Mouse (Mus musculus) hindbrain, embryonic 13.5 days (tissue): ENCODE results near the gene Tmem151a. TPM values are rescaled to one million over a fixed set of nuclear protein-coding genes. Genes with fewer than 3 reads are reported as not detected.

ENCODE experiments used
- ATAC-seq: fragments of 200-750 bp; cut with Nextera tagmentation; 2 replicates; pipeline ENCODE4 v1.8.0; 2017; ENCODE audit warnings: moderate TSS enrichment; ENCODE audit not compliant: low FRiP score
- H3K27ac ChIP-seq: fragments of 300-500 bp; sonication (generic); 2 replicates; pipeline ENCODE4 v1.5.1; 2015; ENCODE audit warnings: inconsistent platforms, mild to moderate bottlenecking, moderate library complexity
- H3K27me3 ChIP-seq: fragments of 300-500 bp; sonication (generic); 2 replicates; pipeline ENCODE4 v1.6.1; 2015; ENCODE audit warnings: mild to moderate bottlenecking, inconsistent platforms
- H3K36me3 ChIP-seq: fragments of 300-500 bp; sonication (generic); 2 replicates; pipeline ENCODE4 v1.6.1; 2015; ENCODE audit warnings: mild to moderate bottlenecking, inconsistent platforms
- H3K4me1 ChIP-seq: fragments of 300-500 bp; sonication (generic); replicated peaks from 2 replicates; pipeline ENCODE4 v1.6.1; 2015; ENCODE audit warnings: inconsistent platforms
- H3K4me2 ChIP-seq: fragments of 300-500 bp; sonication (generic); 2 replicates; pipeline ENCODE4 v1.6.1; 2015; ENCODE audit warnings: inconsistent platforms, mild to moderate bottlenecking, moderate library complexity
- H3K4me3 ChIP-seq: fragments of 300-500 bp; sonication (generic); 2 replicates; pipeline ENCODE4 v1.5.1; 2015; ENCODE audit warnings: mild to moderate bottlenecking, inconsistent platforms
- H3K9ac ChIP-seq: fragments of 300-500 bp; sonication (generic); 2 replicates; pipeline ENCODE4 v1.6.1; 2015; ENCODE audit warnings: mild to moderate bottlenecking, inconsistent platforms
- H3K9me3 ChIP-seq: fragments of 300-500 bp; sonication (generic); 2 replicates; pipeline ENCODE4 v1.6.1; 2016; ENCODE audit warnings: inconsistent platforms
- WGBS: fragments of 180-500 bp; shearing (Covaris S2); methylation state at CpG from one replicate; pipeline ENCODE4 v1.1.7; 2015; 5-methylcytosine and 5-hydroxymethylcytosine counted together
- polyA plus RNA-seq: library from polyadenylated mRNA; unstranded; fragments of >200 nt; fragmentation: Nextera tagmentation; extraction: Ambion mirVana; gene quantifications from 2 replicates; pipeline ENCODE4 v1.2.1, GENCODE M21; 2015

Gene Tmem151a
- polyA plus RNA-seq, 1 experiment from 2014 or later, result 8.4 TPM

GRCm38 (mm10) chr19:5071545-5072369 is 13.6 kb downstream of the Tmem151a start:
- Histone ChIP-seq H3K36me3 (no peaks in the 10 kb centered on the region), H3K4me3 (peak overlapping the region; percentile 45), H3K4me1 (peaks cover 52% of the 10 kb centered on the region), H3K9ac (peak overlapping the region; percentile 71), H3K27me3 (peaks cover 68% of the 10 kb centered on the region), H3K4me2 (peak overlapping the region; percentile 76), H3K9me3 (no peaks in the 10 kb centered on the region), H3K27ac (peak overlapping the region; percentile 79)
- ATAC-seq, result peak; percentile 77
- WGBS, result under 1% methylated on average over 39 of the region's 40 CpGs

GRCm38 (mm10) chr19:5071077-5071476 is 14.3 kb downstream of the Tmem151a start:
- H3K4me1 ChIP-seq, result peaks cover 52% of the 10 kb centered on the region
- no peaks in the 10 kb centered on the region for H3K9me3 ChIP-seq
- H3K4me2 ChIP-seq, result peak overlapping the region; percentile 76
- 0 out of 2 replicates have a peak, but pooled peaks have one; percentile 6 for ATAC-seq
- 6% methylated on average over 11 of the region's 11 CpGs for WGBS
- H3K4me3 ChIP-seq, result peak overlapping the region; percentile 45
- H3K9ac ChIP-seq, result peak overlapping the region; percentile 71
- H3K27me3 ChIP-seq, result peaks cover 70% of the 10 kb centered on the region
- H3K36me3 ChIP-seq, result no peaks in the 10 kb centered on the region
- peak overlapping the region; percentile 79 for H3K27ac ChIP-seq

GRCm38 (mm10) chr19:5069978-5070377 is 15.4 kb downstream of the Tmem151a start:
- Histone ChIP-seq H3K27ac (no peak overlapping the region), H3K4me2 (peak overlapping the region; percentile 76), H3K4me3 (peak overlapping the region; percentile 45), H3K27me3 (peaks cover 74% of the 10 kb centered on the region), H3K36me3 (no peaks in the 10 kb centered on the region), H3K9me3 (no peaks in the 10 kb centered on the region), H3K4me1 (peaks cover 52% of the 10 kb centered on the region), H3K9ac (0 out of 2 replicates have a peak overlapping the region, but pooled peaks have one; percentile 29)
- ATAC-seq, result no peak
- 79% methylated on average over 7 of the region's 7 CpGs for WGBS

- peak overlapping the region; percentile 76 for H3K4me2 ChIP-seq
Measured at GRCm38 (mm10) chr19:5069486-5069885, 15.8 kb downstream of the Tmem151a start.

GRCm38 (mm10) chr19:5068570-5069234 is 16.6 kb downstream of the Tmem151a start:
- no peak for ATAC-seq

More at GRCm38 (mm10) chr19:5069486-5069885, 15.8 kb downstream of the Tmem151a start:
- 0 out of 2 replicates have a peak overlapping the region, but pooled peaks have one; percentile 29 for H3K9ac ChIP-seq
- no peak for ATAC-seq
- H3K27me3 ChIP-seq, result peaks cover 73% of the 10 kb centered on the region
- peaks cover 52% of the 10 kb centered on the region for H3K4me1 ChIP-seq
- H3K27ac ChIP-seq, result no peak overlapping the region
- WGBS, result 91% methylated on average over 5 of the region's 5 CpGs
- no peaks in the 10 kb centered on the region for H3K9me3 ChIP-seq
- peak overlapping the region; percentile 45; the same call in 1 of the 2 replicates for H3K4me3 ChIP-seq
- H3K36me3 ChIP-seq, result no peaks in the 10 kb centered on the region

GRCm38 (mm10) chr19:5067867-5068569 is 17.3 kb downstream of the Tmem151a start, which contains the start of gene Cd248:
Gene Cd248 (plus strand): TSS chr19:5068078.
- Histone ChIP-seq H3K9ac (peak within 1 kb of the TSS; percentile 79), H3K27ac (peak within 1 kb of the TSS; percentile 45; the same call in 1 of the 2 replicates), H3K9me3 (no peaks in the 10 kb centered on the region), H3K36me3 (no peaks in the 10 kb centered on the region), H3K4me1 (peaks cover 52% of the 10 kb centered on the region), H3K4me2 (peak within 1 kb of the TSS; percentile 76), H3K27me3 (peaks cover 61% of the 10 kb centered on the region), H3K4me3 (peak within 1 kb of the TSS; percentile 45)
- no peak for ATAC-seq
- WGBS, result under 1% methylated on average over 47 of the region's 56 CpGs

More at GRCm38 (mm10) chr19:5068570-5069234, 16.6 kb downstream of the Tmem151a start:
- Histone ChIP-seq H3K9me3 (no peaks in the 10 kb centered on the region), H3K4me3 (peak overlapping the region; percentile 45), H3K27ac (0 out of 2 replicates have a peak overlapping the region, but pooled peaks have one; percentile 1), H3K4me1 (peaks cover 52% of the 10 kb centered on the region), H3K4me2 (peak overlapping the region; percentile 76), H3K36me3 (no peaks in the 10 kb centered on the region), H3K9ac (peak overlapping the region; percentile 79), H3K27me3 (peaks cover 65% of the 10 kb centered on the region)
- WGBS, result 34% methylated on average over 21 of the region's 21 CpGs

- 15% methylated on average over 15 of the region's 15 CpGs for WGBS
- peak overlapping the region; percentile 76 for H3K4me2 ChIP-seq
- H3K4me3 ChIP-seq, result peak overlapping the region; percentile 45
- no peaks in the 10 kb centered on the region for H3K36me3 ChIP-seq
- peak overlapping the region; percentile 45; the same call in 1 of the 2 replicates for H3K27ac ChIP-seq
- no peak for ATAC-seq
- H3K27me3 ChIP-seq, result peaks cover 61% of the 10 kb centered on the region
- peaks cover 45% of the 10 kb centered on the region for H3K4me1 ChIP-seq
- peak overlapping the region; percentile 79 for H3K9ac ChIP-seq
- H3K9me3 ChIP-seq, result no peaks in the 10 kb centered on the region
Measured at GRCm38 (mm10) chr19:5067040-5067799, 18.1 kb downstream of the Tmem151a start.

GRCm38 (mm10) chr19:5065104-5065503 is 20.2 kb downstream of the Tmem151a start:
- Histone ChIP-seq H3K4me3 (no peak overlapping the region), H3K27ac (no peak overlapping the region), H3K4me2 (no peak overlapping the region), H3K27me3 (peaks cover 54% of the 10 kb centered on the region), H3K9ac (0 out of 2 replicates have a peak overlapping the region, but pooled peaks have one; percentile 19), H3K36me3 (no peaks in the 10 kb centered on the region), H3K4me1 (peaks cover 44% of the 10 kb centered on the region), H3K9me3 (no peaks in the 10 kb centered on the region)
- 78% methylated on average over 7 of the region's 7 CpGs for WGBS
- ATAC-seq, result no peak

GRCm38 (mm10) chr19:5062446-5062845 is 22.9 kb downstream of the Tmem151a start:
- H3K4me2 ChIP-seq, result no peak overlapping the region
- 77% methylated on average over 6 of the region's 6 CpGs for WGBS
- H3K27ac ChIP-seq, result no peak overlapping the region
- H3K36me3 ChIP-seq, result no peaks in the 10 kb centered on the region
- ATAC-seq, result no peak
- H3K27me3 ChIP-seq, result peaks cover 33% of the 10 kb centered on the region
- no peak overlapping the region for H3K4me3 ChIP-seq
- peaks cover 28% of the 10 kb centered on the region for H3K4me1 ChIP-seq
- no peak overlapping the region for H3K9ac ChIP-seq
- H3K9me3 ChIP-seq, result no peaks in the 10 kb centered on the region

- 91% methylated on average over 5 of the region's 5 CpGs for WGBS
Measured at GRCm38 (mm10) chr19:5062041-5062440, 23.3 kb downstream of the Tmem151a start.

More at GRCm38 (mm10) chr19:5062041-5062440, 23.3 kb downstream of the Tmem151a start:
- no peak overlapping the region for H3K27ac ChIP-seq
- H3K36me3 ChIP-seq, result no peaks in the 10 kb centered on the region
- no peak for ATAC-seq
- H3K4me3 ChIP-seq, result no peak overlapping the region
- no peaks in the 10 kb centered on the region for H3K9me3 ChIP-seq
- peaks cover 29% of the 10 kb centered on the region for H3K27me3 ChIP-seq
- no peak overlapping the region for H3K9ac ChIP-seq
- peaks cover 24% of the 10 kb centered on the region for H3K4me1 ChIP-seq
- H3K4me2 ChIP-seq, result no peak overlapping the region
